Mouse (Mus musculus): ENCODE measurements around the gene Clgn. TPM values are rescaled to one million over a fixed set of nuclear protein-coding genes. Genes with fewer than 3 reads are reported as not detected.
A peak's percentile ranks its signal among the peaks of the same experiment; 100 is the strongest.

Gene Clgn
- total and polyA plus RNA-seq, 3 experiments = 0.04 to 0.06 TPM; not detected in 1

DNA sequence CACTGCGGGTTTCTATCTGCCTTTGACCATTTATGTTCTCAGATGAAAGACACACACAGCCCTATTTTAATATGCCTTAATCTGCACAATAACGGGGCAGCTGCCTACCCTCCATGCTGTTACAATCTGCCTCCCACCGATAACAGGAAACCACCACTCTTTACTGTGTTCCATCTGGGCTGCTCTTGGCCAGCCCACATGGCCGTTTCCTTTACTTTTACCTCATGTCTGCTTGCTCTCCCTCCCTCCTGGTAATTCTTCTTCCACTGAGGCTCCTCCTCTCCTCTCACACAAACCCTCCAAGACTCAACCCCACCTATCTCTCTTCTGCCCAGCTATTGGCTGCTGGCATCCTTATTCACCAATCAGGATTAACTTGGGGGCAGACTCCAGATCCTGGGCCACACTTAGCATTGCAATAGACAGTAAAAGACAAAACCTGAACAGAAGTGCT lies 39.4 kb downstream of the Clgn start (continued):
- TF ChIP-seq ETS1 (IDR thresholded peaks at IDR 0.05; ENCODE audit: low read depth, low read length) (peak; percentile 78), UBTF (IDR thresholded peaks at IDR 0.05; ENCODE audit: borderline replicate concordance, insufficient read depth, low read depth, low read length) (no peak), ZMIZ1 (IDR thresholded peaks at IDR 0.05; ENCODE audit: low read depth, low read length) (peak; percentile 57; the same call in 1 of the 2 replicates), RAD21 (IDR thresholded peaks at IDR 0.05; ENCODE audit: low read depth, low read length) (no peak), CHD1 (IDR thresholded peaks at IDR 0.05; ENCODE audit: low read depth, low read length) (no peak), HCFC1 (IDR thresholded peaks at IDR 0.05; ENCODE audit: low read depth, low read length) (peak; percentile 65), NRF1 (IDR thresholded peaks at IDR 0.05; ENCODE audit: insufficient read depth, low read depth, low read length, poor library complexity, severe bottlenecking) (no peak), GATA1 (IDR thresholded peaks at IDR 0.05; ENCODE audit: low read depth, low read length) (peak; percentile 77), POLR2AphosphoS5 (IDR thresholded peaks at IDR 0.05; ENCODE audit: borderline replicate concordance, low read depth, low read length) (no peak), E2F4 (IDR thresholded peaks at IDR 0.05; ENCODE audit: borderline replicate concordance, low read depth, low read length) (no peak), ZNF384 (IDR thresholded peaks at IDR 0.05; ENCODE audit: low read depth, low read length) (no peak), BHLHE40 (IDR thresholded peaks at IDR 0.05; ENCODE audit: borderline replicate concordance, low read depth, low read length) (no peak), MAFK (IDR thresholded peaks at IDR 0.05; ENCODE audit: borderline replicate concordance, low read depth, low read length) (0 out of 2 replicates have a peak, but pooled peaks have one; percentile 21), TCF12 (IDR thresholded peaks at IDR 0.05; ENCODE audit: low read depth, low read length) (peak; percentile 82), MYC (IDR thresholded peaks at IDR 0.05; ENCODE audit: low read depth, low read length) (peak; percentile 90)

DNA sequence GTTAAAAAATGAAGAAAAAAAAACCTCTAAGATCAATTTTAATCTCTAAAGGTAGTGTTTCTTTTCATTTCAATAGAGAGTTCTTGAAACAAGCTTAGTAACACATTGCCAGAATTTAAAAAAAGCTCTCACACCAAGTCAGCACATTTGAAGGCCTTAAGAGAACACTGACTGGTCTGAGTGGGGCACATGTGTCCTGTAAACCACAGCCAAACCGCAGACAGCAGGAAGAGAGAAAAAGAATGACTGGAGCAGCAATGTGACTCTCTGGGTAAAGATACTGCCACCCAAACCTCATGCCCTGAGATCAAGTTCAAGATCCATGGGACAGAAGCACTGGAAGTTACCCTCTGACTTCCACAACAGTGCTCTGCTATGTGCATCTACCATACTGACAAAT lies 47.4 kb downstream of the Clgn start:
- H3K36me3 ChIP-seq (ENCODE audit: control insufficient read depth in 1 of 2, insufficient read depth in 2 of 2, low read length in 2 of 2) = peaks cover 8 to 10% of the 10 kb centered on the region in 2 experiments
- H3K79me2 ChIP-seq (ENCODE audit: control insufficient read depth, insufficient read depth, low read length, poor library complexity) = peaks cover 18% of the 10 kb centered on the region
- peaks cover 3 to 5% of the 10 kb centered on the region in 2 experiments for H3K4me1 ChIP-seq (ENCODE audit: control insufficient read depth in 1 of 2, insufficient read depth in 2 of 2, low read length in 2 of 2)
- no peaks in the 10 kb centered on the region for H3K27me3 ChIP-seq (ENCODE audit: control insufficient read depth in 1 of 2, insufficient read depth in 2 of 2, low read length in 2 of 2)
- no peak overlapping the region for H3K27ac ChIP-seq (ENCODE audit: control insufficient read depth, low read depth, low read length)
- no peak for DNase-seq (ENCODE audit: low read depth, low spot score)
- no peak overlapping the region for H3K4me3 ChIP-seq (ENCODE audit: control insufficient read depth in 1 of 2, insufficient read depth in 1 of 2, low read depth in 2 of 2, low read length in 2 of 2)
- H3K9me3 ChIP-seq (replicated peaks; ENCODE audit: insufficient read depth, low read length) = no peaks in the 10 kb centered on the region
- H3K9ac ChIP-seq (ENCODE audit: control insufficient read depth, low read depth, low read length, poor library complexity, severe bottlenecking) = no peak overlapping the region
- TF ChIP-seq POLR2AphosphoS5 (IDR thresholded peaks at IDR 0.05; ENCODE audit: borderline replicate concordance, low read depth, low read length) (no peak), UBTF (IDR thresholded peaks at IDR 0.05; ENCODE audit: borderline replicate concordance, insufficient read depth, low read depth, low read length) (no peak)

DNA sequence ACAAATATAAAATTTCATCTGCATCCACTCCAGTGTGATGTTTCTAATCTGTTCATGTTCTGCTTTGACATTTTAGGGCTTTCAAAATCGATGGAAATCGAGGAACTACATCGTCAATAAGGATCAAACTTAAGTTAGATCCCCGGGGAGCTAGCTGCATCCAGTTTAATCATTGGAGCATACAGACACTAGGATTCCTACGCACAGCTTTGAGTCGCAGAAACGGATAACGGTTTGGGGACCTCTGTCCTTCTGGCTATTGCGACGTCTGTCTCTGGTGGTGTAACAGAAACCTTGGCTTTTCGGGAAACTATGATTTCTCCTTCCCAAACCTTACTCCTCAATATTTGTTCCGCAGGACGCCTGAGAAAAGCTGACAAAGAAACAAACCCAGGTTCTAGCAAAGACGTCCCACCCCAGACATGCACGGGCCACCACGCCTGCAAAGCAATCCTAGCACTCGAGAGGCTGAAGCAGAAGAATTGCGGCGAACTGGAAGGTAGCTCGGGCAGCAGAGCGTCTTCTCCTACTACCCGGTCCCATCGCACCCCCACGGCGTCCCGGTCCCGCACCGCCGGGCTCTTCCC lies 52.1 kb downstream of the Clgn start:
- H3K27me3 ChIP-seq (ENCODE audit: control insufficient read depth in 1 of 2, insufficient read depth in 2 of 2, low read length in 2 of 2) = no peaks in the 10 kb centered on the region
- peak; percentile 61 for DNase-seq (ENCODE audit: low read depth, low spot score)
- H3K27ac ChIP-seq (ENCODE audit: control insufficient read depth, low read depth, low read length) = peak overlapping the region; percentile 47
- peak overlapping the region; percentile 87 for H3K9ac ChIP-seq (ENCODE audit: control insufficient read depth, low read depth, low read length, poor library complexity, severe bottlenecking)
- peaks cover 20% of the 10 kb centered on the region for H3K79me2 ChIP-seq (ENCODE audit: control insufficient read depth, insufficient read depth, low read length, poor library complexity)
- no peaks in the 10 kb centered on the region for H3K9me3 ChIP-seq (replicated peaks; ENCODE audit: insufficient read depth, low read length)
- H3K4me3 ChIP-seq (ENCODE audit: control insufficient read depth in 1 of 2, insufficient read depth in 1 of 2, low read depth in 2 of 2, low read length in 2 of 2) = peak overlapping the region; percentile 76 to 93
- H3K36me3 ChIP-seq (ENCODE audit: control insufficient read depth in 1 of 2, insufficient read depth in 2 of 2, low read length in 2 of 2) = peaks cover 3 to 13% of the 10 kb centered on the region in 2 experiments
- TF ChIP-seq CHD1 (IDR thresholded peaks at IDR 0.05; ENCODE audit: low read depth, low read length) (no peak), KAT2A (conservative IDR thresholded peaks at IDR 0.05; ENCODE audit: low read depth, low read length) (no peak), ZC3H11A (IDR thresholded peaks at IDR 0.05; ENCODE audit: low read depth, low read length) (no peak), ZNF384 (IDR thresholded peaks at IDR 0.05; ENCODE audit: low read depth, low read length) (no peak), CHD2 (IDR thresholded peaks at IDR 0.05; ENCODE audit: low read length) (no peak), RCOR1 (IDR thresholded peaks at IDR 0.05; ENCODE audit: low read depth, low read length) (no peak), TAL1 (IDR thresholded peaks at IDR 0.05; ENCODE audit: low read length) (no peak), HCFC1 (IDR thresholded peaks at IDR 0.05; ENCODE audit: low read depth, low read length) (no peak), JUND (IDR thresholded peaks at IDR 0.05; ENCODE audit: low read depth, low read length) (no peak), ZMIZ1 (IDR thresholded peaks at IDR 0.05; ENCODE audit: low read depth, low read length) (no peak), GABPA (IDR thresholded peaks at IDR 0.05; ENCODE audit: low read depth, low read length) (no peak), USF1 (IDR thresholded peaks at IDR 0.05; ENCODE audit: low read depth, low read length) (no peak), E2F4 (IDR thresholded peaks at IDR 0.05; ENCODE audit: borderline replicate concordance, low read depth, low read length) (no peak), NRF1 (IDR thresholded peaks at IDR 0.05; ENCODE audit: insufficient read depth, low read depth, low read length, poor library complexity, severe bottlenecking) (no peak), USF2 (IDR thresholded peaks at IDR 0.05; ENCODE audit: borderline replicate concordance in 1 of 2, insufficient read depth in 1 of 2, low read depth in 1 of 2, low read length in 2 of 2) (no peak), MAZ (IDR thresholded peaks at IDR 0.05; ENCODE audit: low read depth, low read length) (no peak), EP300 (IDR thresholded peaks at IDR 0.05; ENCODE audit: low read depth in 1 of 2, low read length in 2 of 2) (no peak)
- peaks cover 3 to 8% of the 10 kb centered on the region in 2 experiments for H3K4me1 ChIP-seq (ENCODE audit: control insufficient read depth in 1 of 2, insufficient read depth in 2 of 2, low read length in 2 of 2)

Data from MEL (cell line).